Mouse (Mus musculus): Measurements from ENCODE around the gene Mdp1. TPM values are rescaled to one million over a fixed set of nuclear protein-coding genes. Genes with fewer than 3 reads are reported as not detected.

Mdp1 gene
- polyA plus RNA-seq, 1 experiment from 2014 or later = 29.7 TPM

DNA sequence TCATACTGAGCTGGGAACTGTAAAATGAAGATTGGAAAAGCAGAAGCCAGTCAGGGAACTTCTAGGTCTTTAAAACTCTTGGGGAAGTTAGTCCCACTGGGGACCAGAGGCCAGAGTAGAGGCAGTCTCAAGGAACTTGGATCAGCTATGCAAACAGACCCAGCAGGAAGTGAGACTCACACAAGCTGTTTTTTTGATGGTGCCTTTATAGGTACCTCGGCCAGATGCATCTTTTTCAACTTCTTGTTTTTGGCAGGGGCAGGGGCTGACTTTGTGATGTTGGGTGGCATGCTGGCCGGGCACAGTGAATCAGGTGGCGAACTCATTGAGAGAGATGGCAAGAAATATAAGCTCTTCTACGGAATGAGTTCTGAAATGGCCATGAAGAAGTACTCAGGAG is 17.3 kb upstream of the Mdp1 start:
- no peaks in the 10 kb centered on the region for H3K27me3 ChIP-seq
- POLR2A ChIA-PET = no interaction called here
- DNase-seq (ENCODE audit: low read depth, low spot score) (no peak), ATAC-seq (no peak)
- in situ Hi-C loops (cut with MboI; ENCODE audit: low pct_unique_long_range_greater_than_20kb) = no loop called here
- no peak for TF ChIP-seq CTCF (IDR thresholded peaks at IDR 0.05)
- CTCF ChIA-PET = no interaction called here

DNA sequence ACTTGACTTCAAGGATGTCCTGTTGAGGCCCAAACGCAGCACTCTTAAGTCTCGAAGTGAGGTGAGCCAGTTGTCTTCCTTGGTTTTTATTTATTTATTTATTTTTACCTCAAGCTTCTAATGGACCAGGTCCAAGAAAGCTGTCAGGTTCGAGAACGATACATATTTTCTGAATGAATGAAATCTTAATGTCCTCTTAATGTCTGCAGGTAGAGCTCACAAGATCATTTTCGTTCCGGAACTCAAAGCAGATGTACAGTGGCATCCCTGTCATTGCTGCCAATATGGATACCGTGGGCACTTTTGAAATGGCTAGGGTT is 12.4 kb upstream of the Mdp1 start:
- DNase-seq (ENCODE audit: low read depth, low spot score) (no peak), ATAC-seq (no peak)
- POLR2A ChIA-PET = interaction anchor here (0.6 to 1.2 kb wide), 4 partner anchors 8 to 809 kb away, joined by 3 to 6 read pairs (median 4); no protein-coding TSS in a partner anchor
- no peak for TF ChIP-seq CTCF (IDR thresholded peaks at IDR 0.05)
- CTCF ChIA-PET = interaction anchor here (1.3 kb wide), 2 partner anchors 9 to 10 kb away, joined by 3 read pairs; partner anchors contain the start of gene Tinf2
- no peaks in the 10 kb centered on the region for H3K27me3 ChIP-seq
- in situ Hi-C loops (cut with MboI; ENCODE audit: low pct_unique_long_range_greater_than_20kb) = no loop called here

DNA sequence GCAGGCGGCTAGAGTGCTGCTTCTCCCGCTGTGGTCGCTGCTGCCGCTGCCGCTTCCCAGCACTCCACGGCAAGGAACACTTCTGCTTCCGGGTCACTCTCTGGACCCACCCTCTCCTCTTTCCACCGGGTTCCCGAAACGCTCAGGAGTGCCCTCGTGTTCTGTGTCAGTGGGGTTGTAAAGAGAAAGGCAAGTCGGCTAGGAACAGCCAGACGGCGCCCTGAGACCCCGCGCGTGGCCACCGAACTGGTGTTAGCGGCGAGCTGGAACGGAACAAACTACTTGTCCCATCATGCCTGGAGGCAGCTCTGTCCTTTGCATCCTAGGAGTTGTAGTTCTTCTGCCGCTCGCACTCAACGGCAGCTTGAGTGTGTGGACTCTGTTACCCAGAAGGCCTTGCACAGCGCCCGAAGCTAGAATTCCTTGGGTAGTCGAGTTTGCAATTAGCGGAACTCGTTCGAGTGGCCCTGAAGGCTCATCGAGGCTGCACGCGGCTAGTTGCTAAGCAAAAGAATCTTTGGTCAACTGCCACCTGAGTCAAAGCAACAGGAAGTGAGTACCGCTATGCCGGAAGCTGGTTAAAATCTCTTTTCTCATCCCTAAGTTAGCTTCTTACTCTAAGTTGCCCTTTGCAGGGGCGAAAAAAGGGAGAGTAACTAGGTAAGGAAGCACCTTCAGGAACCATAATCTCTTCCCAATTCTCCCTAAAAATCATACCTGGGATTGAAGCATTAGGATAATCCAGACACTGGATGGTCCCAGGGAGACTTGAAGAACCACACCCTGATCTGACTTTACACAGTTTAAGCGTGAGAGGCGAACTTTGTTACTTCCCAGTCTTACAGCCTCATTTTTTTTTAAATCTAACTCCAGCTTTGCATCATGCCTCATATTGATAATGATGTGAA is 11.8 kb upstream of the Mdp1 start, which contains the start of the genes Gmpr2 and Nedd8:
TSS of gene Gmpr2 (plus strand) at position 109 of the 908 bp plus-strand sequence.
TSS of gene Nedd8 (minus strand) at position 292 of the 908 bp plus-strand sequence.
- CTCF ChIA-PET = interaction anchor here (1.0 to 1.3 kb wide), 4 partner anchors 9 to 115 kb away, joined by 3 to 4 read pairs (median 3); partner anchors contain the start of gene Tinf2
- POLR2A ChIA-PET = interaction anchor here (0.6 to 1.2 kb wide), 5 partner anchors 8 to 808 kb away, joined by 3 to 6 read pairs (median 3); no protein-coding TSS in a partner anchor
- no peak for TF ChIP-seq CTCF (IDR thresholded peaks at IDR 0.05)
- ATAC-seq (peak; percentile 97), DNase-seq (ENCODE audit: low read depth, low spot score) (peak; percentile 77)
- in situ Hi-C loops (cut with MboI; ENCODE audit: low pct_unique_long_range_greater_than_20kb) = no loop called here
- no peaks in the 10 kb centered on the region for H3K27me3 ChIP-seq

- DNase-seq (ENCODE audit: low read depth, low spot score) (no peak), ATAC-seq (peak; percentile 10)
- ChIA-PET POLR2A (interaction anchor here (0.5 kb wide), 1 partner anchor 12 kb away, joined by 5 read pairs; no protein-coding TSS in a partner anchor), CTCF (interaction anchor here (1.0 to 2.2 kb wide), 4 partner anchors 10 to 114 kb away, joined by 3 to 5 read pairs (median 4); partner anchors contain the start of genes Tinf2 and Tssk4)
- H3K27me3 ChIP-seq = no peaks in the 10 kb centered on the region
- TF ChIP-seq CTCF (IDR thresholded peaks at IDR 0.05) = no peak
- in situ Hi-C loops (cut with MboI; ENCODE audit: low pct_unique_long_range_greater_than_20kb) = no loop called here
Measured at GRCm38 (mm10) chr14:55671486-55671832, 11.2 kb upstream of the Mdp1 start.

DNA sequence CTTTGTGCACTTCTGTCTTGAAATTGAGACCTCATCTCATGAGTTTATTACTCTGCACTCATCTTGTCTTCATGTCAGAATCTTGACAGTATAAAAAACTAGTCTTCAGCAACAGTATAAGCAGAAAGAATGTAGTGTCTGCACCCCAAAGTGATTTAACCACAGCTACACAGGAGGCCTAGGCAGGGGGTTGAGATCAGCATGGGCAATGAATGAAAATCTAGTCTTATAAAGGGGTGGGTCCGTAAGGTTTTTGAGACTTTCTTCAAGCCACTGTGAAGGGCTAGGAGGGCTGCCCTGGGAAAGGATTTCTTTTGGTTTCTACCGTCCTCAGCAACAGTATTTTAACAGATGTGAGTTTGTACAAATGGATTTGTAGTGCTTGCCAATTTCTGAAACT is 328 bp upstream of the Mdp1 start:
- no peaks in the 10 kb centered on the region for H3K27me3 ChIP-seq
- in situ Hi-C loops (cut with MboI; ENCODE audit: low pct_unique_long_range_greater_than_20kb) = no loop called here
- CTCF ChIA-PET = interaction anchor here (1.3 to 2.8 kb wide), 5 partner anchors 9 to 84 kb away, joined by 3 to 15 read pairs (median 3); no protein-coding TSS in a partner anchor
- peak; percentile 22 for ATAC-seq
- no peak for DNase-seq (ENCODE audit: low read depth, low spot score)
- no peak for TF ChIP-seq CTCF (IDR thresholded peaks at IDR 0.05)
- POLR2A ChIA-PET = interaction anchor here (1.2 to 1.6 kb wide), 2 partner anchors 9 to 26 kb away, joined by 3 read pairs; no protein-coding TSS in a partner anchor

GRCm38 (mm10) chr14:55658011-55658410 is 2.3 kb downstream of the Mdp1 start:
- TF ChIP-seq CTCF (IDR thresholded peaks at IDR 0.05) = no peak
- no peak for ATAC-seq
- POLR2A ChIA-PET = interaction anchor here (0.6 to 1.2 kb wide), 2 partner anchors 8 to 18 kb away, joined by 3 to 4 read pairs; partner anchors contain the start of gene Tssk4
- DNase-seq (ENCODE audit: low read depth, low spot score) = no peak
- CTCF ChIA-PET = no interaction called here
- H3K27me3 ChIP-seq = no peaks in the 10 kb centered on the region
- in situ Hi-C loops (cut with MboI; ENCODE audit: low pct_unique_long_range_greater_than_20kb) = no loop called here

DNA sequence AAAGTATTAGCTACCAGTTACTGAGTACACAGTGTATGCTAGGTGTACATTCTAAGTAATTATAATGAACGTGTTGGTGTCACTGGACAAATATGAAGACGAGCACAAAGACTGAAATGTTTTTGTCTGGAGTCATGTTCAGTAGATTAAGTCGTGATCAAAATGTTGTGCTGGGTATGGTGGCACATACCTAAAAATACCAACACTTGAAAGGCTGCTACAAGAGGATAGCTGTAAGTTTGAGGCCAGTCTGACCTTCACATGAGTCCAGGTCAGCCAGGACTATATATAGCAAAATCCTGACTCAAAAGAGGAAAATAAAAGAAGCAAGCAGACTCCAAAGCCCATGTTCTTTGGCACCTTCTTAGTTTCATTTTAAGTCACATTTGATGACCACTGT is 3.4 kb downstream of the Mdp1 start:
- CTCF ChIA-PET = interaction anchor here (1.3 kb wide), 1 partner anchor 10 kb away, joined by 3 read pairs; no protein-coding TSS in a partner anchor
- POLR2A ChIA-PET = no interaction called here
- no peak for DNase-seq (ENCODE audit: low read depth, low spot score)
- in situ Hi-C loops (cut with MboI; ENCODE audit: low pct_unique_long_range_greater_than_20kb) = no loop called here
- ATAC-seq = no peak
- H3K27me3 ChIP-seq = no peaks in the 10 kb centered on the region
- TF ChIP-seq CTCF (IDR thresholded peaks at IDR 0.05) = no peak

GRCm38 (mm10) chr14:55651528-55651927 is 8.8 kb downstream of the Mdp1 start:
- no peaks in the 10 kb centered on the region for H3K27me3 ChIP-seq
- POLR2A ChIA-PET = no interaction called here
- DNase-seq (ENCODE audit: low read depth, low spot score) = no peak
- no peak for TF ChIP-seq CTCF (IDR thresholded peaks at IDR 0.05)
- CTCF ChIA-PET = interaction anchor here (1.5 kb wide), 1 partner anchor 8 kb away, joined by 5 read pairs; the partner anchor contains the start of gene Mdp1
- ATAC-seq = no peak
- in situ Hi-C loops (cut with MboI; ENCODE audit: low pct_unique_long_range_greater_than_20kb) = no loop called here

DNA sequence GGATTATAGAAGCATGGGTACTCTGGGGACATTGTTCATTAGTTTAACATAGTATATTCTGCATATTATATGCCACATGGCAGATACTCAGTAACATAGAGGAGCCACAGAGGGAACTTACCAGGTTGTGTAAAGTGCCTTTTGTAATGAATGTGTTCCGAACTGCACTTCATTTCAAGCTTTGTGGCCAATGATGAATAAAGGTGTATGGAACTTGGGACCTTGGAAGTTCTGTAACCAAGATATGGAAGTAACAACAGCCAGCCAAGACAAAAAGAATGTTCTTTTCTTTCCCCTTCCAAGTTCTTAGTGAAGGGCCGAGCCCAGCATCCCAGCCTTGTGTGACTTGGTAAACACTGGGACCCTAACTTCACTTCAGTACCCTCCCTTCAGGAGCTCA is 10.4 kb downstream of the Mdp1 start, which contains the start of gene Tssk4:
TSS of gene Tssk4 (plus strand) at position 301 of the 400 bp plus-strand sequence.
- no peak for DNase-seq (ENCODE audit: low read depth, low spot score)
- in situ Hi-C loops (cut with MboI; ENCODE audit: low pct_unique_long_range_greater_than_20kb) = no loop called here
- POLR2A ChIA-PET = interaction anchor here (0.9 kb wide), 1 partner anchor 8 kb away, joined by 4 read pairs; no protein-coding TSS in a partner anchor
- CTCF ChIA-PET = interaction anchor here (1.1 kb wide), 1 partner anchor 21 kb away, joined by 5 read pairs; no protein-coding TSS in a partner anchor
- no peak for TF ChIP-seq CTCF (IDR thresholded peaks at IDR 0.05)
- ATAC-seq = no peak
- no peaks in the 10 kb centered on the region for H3K27me3 ChIP-seq

- CTCF ChIA-PET = interaction anchor here (0.6 to 3.0 kb wide), 2 partner anchors 9 to 16 kb away, joined by 3 to 15 read pairs; partner anchors contain the start of genes Ipo4 and Mdp1
- ATAC-seq = no peak
- TF ChIP-seq CTCF (IDR thresholded peaks at IDR 0.05) = no peak
- POLR2A ChIA-PET = interaction anchor here (0.7 kb wide), 1 partner anchor 9 kb away, joined by 3 read pairs; no protein-coding TSS in a partner anchor
- in situ Hi-C loops (cut with MboI; ENCODE audit: low pct_unique_long_range_greater_than_20kb) = no loop called here
- no peaks in the 10 kb centered on the region for H3K27me3 ChIP-seq
- DNase-seq (ENCODE audit: low read depth, low spot score) = no peak
Measured at GRCm38 (mm10) chr14:55644261-55644888, 15.9 kb downstream of the Mdp1 start.
